Mouse (Mus musculus) urinary bladder, postnatal 14 days (tissue): ENCODE results near the gene Scn2b.

Experiments used
- DNase-seq: peaks from one replicate; pipeline ENCODE4 v3.0.0; 2021; ENCODE audit warnings: low spot score

Scn2b gene

DNA sequence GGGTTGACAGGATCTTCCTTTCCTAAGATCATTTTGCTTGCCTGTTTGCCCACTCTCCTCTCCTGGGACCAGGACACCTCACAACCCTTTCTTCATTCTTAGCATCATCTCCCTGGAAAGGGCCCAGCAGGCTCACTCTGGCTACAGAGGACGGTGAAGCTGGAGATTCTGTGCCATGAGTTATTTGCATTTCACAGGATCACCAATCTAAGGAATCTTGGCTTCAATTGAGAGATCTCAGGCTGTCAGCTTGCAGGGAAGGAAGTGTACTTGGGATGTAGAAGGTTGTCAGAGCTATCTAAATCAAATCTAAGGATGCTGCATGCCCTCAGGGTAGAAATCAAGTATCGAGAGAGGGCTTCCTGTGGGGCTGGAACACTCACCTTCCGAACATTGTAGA lies 55.9 kb downstream of the Scn2b start:
- no peak for DNase-seq

DNA sequence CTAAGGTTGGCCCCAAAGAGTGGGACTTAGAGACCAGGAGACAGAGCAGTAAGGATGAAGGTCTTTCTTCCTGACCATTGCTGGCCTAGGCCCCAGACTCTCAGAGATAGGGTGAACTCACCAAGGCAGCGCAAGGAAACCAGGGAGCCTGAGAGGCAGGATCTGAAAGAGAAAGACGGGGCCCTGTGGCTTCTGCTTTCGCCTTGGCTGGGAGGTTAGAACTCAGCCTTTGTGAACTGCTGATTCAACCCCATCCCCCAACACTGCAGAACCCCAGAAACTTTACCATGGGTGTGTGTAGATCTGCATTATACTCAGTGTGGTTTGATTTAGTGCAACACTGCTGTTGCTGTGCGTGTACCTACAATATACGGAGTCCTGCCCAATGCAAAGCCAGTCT lies 61.7 kb downstream of the Scn2b start:
- no peak for DNase-seq
